Mouse (Mus musculus): ENCODE results near the gene Gtf2f1.

The Gtf2f1 gene

DNA sequence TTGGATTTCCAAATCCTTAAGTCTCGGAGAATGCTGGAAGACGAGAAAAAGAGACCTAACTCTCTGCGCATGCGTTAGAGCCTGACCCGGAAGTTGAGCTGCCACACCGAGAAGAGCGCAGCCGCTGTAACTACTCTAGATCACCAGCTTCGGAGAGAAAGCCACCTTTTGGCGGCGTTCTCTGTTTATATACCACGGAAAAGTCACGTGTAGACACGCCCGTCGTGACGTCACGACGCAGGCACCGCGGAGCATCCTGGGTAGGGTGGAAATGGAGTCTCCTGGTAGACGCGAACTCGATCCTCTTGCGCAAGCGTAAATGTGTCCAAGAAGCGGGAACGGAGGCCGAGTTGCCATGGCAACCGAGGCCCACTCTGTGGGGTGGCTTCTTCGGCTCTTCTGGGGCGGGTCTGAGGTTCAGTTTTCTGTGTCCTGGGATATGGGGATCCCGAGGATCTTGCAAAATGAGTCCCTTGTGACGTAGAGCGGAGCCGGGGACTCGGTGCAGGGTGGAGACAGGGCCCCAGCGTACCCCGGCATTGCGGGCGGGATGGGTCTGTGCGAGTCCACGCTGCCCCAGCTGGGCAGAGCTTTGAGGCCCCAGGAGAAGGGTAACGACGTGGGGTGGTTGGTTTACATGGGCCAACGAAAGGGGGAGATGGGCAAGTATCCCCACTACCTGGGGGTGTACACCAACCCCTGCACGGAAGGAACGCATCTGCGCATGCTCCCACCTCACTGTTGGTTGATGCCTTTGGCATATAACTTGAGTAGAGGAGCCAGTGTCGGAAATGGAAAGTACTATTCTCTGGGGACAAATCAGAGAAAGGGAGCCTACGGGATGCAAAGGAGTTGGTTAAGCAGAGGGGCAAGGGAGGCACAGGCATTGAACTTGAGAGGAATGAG, at the start of gene Gtf2f1, which contains the start of gene Gm17949:
Gene Gtf2f1 (minus strand): TSS at position 53 of the 906 bp plus-strand sequence.
Gene Gm17949 (plus strand): TSS at position 234 of the 906 bp plus-strand sequence.
- DNase-seq (ENCODE audit: low read depth, low spot score), result peak; percentile 100

DNA sequence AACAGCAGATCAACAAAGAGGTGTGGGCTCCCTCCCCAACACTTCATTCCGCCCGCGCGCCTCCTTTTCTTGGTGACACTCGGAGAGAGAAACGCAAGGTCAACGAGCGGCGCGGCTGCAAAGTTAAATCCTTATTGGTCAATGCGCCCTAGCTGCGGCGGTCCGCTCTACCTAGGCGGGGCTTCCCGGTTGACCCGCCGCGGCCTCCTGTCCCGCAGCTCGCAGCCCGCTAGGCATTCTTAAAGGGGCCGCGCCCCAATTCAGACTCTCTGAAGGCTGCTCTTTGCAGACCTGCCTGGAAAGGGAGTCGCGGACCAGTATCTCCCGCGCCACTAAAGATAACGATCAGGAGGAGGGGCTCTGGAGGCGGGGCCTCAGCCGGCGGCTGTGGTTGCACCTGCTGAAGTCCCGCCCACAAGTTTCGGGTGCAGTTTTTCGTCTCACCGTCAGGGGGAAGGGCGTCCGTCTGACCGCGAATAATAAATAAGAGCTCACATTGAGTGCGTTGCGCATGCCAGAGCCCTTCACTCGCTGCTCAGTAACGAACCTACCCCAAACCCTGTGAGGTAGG, 49.2 kb upstream of the Gtf2f1 start:
- DNase-seq (ENCODE audit: low read depth, low spot score), result peak; percentile 99

DNA sequence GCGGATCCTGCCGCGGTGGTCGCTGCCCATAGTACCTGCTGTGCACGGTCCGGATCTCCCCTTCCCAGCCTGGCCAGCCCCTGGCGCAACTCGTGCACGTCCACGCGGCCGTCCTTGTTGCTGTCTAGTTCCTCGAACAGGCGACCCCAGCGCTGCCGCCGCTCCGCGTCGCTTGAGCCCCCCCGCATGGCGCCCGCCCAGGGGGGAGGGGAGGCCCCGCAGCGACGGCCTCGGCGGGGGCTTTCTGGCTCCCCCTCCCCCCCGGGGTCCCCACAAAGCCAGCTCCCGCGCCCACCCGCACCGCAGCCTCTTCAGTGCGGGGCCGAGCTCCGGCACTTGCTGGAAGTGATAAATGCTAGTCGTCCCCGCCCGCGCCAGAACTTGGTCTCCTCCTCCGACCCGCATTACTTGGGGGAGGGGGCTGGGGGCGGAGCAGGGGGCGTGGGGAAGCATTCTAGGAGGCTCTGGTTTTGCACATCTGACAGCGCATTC, 48.4 kb upstream of the Gtf2f1 start, which contains the start of gene Slc25a23:
Gene Slc25a23 (minus strand): TSS at position 378 of the 492 bp plus-strand sequence.
- DNase-seq (ENCODE audit: low read depth, low spot score), result peak; percentile 87

DNA sequence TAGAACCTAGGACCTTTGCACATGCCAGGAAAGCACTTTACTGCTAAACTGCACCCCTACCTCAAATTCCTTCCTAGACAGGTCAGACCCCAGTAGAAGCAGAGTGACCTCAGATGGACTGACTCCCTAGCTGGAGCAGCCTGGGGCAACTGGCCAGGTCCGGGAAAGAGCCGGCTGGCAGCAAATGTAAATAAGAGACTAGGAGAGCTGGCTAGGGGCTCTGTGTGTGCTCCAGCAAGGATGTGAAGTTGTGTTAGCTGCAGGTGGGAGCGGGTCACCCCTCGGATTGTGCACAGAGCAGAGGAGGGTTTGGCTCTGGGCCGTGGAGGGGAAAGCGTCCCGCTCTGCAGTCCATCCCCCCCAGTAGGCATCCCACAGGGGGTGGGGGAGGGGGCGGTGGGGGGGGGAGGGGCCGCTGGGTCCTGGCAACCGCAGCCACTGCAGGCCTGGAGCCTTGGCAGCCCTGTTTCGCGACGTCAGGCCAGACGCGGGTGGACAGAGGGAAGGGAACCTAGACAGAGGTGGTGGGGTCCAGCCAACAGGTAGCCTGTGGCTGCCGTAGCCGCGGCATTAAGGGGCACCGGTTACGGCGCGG, 47.9 kb upstream of the Gtf2f1 start, which contains the start of gene Crb3:
Gene Crb3 (plus strand): TSS at position 215 of the 595 bp plus-strand sequence.
- no peak for DNase-seq (ENCODE audit: low read depth, low spot score)

DNA sequence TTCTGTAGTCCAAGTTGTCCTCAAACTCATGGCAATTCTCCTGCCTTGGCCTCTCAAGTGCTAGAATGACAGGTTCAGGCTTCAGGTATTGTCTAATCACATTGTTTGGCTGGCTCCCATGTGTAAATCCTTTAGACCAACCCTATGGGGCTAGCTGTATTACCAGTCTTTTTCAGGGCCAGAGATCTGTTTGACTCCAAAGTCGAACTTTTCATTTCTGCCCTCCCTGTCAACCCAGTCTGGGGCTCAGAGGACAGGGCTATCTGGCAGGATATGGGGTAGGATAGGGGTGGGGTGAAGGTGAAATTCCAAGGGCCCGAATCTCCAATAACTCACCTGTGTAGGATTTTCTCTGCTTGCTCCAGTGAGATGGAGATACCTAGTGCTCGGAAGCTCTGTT, 45.2 kb upstream of the Gtf2f1 start:
- DNase-seq (ENCODE audit: low read depth, low spot score), result no peak

DNA sequence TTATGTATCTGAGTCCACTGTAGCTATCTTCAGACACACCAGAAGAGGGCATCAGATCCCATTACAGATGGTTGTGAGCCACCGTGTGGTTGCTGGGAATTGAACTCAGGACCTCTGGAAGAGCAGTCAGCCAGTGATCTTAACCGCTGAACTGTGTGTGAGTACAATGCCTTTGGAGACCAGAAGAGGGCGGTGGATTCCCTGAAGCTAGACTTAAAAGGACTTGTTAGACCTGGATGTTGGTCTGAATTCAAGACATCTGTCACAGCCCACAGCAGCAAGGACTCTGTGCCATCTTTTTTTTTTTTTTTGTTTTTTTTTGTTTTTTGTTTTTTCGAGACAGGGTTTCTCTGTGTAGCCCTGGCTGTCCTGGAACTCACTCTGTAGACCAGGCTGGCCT, 40.6 kb upstream of the Gtf2f1 start:
- DNase-seq (ENCODE audit: low read depth, low spot score), result peak; percentile 64

DNA sequence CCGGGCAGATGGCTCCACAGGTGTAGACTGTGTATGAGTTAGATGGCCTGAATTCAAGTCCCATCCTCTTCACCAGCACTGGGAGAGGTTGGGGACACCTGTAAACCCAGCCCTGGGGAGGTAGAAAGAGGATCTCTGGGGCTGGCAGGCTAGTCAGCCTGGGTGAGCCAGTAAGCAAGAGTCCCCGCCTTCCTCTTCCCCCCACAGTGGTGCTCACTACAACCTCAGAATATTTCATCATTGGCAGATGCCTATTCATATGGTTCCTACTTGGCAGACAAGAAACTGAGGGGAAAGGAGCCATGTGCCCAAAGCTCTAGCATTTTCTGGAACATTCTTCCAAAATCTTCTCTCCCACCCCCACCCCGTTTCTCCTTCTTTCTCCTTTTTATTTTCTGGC, 37.7 kb upstream of the Gtf2f1 start:
- DNase-seq (ENCODE audit: low read depth, low spot score), result peak; percentile 89

DNA sequence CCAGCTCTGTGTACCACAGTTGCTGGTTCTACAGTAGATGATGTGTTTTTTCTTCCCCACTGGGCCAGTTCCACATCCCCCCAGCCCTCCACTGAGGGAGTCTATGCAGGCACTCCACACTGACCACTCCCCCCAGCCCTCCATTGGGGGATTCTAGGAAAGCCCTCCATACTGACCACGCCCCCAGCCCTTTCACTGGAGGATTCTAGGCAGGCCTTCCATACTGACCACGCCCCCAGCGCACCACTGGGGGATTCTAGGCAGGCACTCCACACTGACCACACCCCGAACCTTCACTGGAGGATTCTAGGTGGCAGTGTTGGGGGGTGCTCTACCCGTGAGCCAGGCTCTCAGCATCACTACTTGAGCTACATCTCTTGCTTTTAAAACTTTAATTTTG, 36.3 kb upstream of the Gtf2f1 start:
- peak; percentile 73 for DNase-seq (ENCODE audit: low read depth, low spot score)

DNA sequence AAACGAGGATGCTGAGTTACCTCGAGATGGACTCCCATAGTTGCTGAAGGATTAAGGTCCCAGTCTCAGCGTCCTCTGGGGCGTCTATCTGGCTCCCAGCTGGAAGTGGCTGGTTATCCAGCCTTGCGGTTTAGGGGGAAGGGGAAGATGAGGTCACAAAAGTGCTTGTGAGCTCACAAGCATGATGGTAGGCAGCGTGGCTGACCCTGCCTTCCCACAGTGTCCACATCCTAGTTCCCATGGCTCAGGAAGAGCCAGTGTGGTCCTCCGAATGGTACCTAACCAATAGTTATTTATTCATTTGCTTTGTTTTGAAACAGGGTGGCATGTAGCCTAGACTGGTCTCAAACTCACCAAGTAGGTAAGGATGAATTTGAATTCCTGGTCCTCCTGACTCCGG, 30.5 kb upstream of the Gtf2f1 start, which contains the start of gene Slc25a41:
Gene Slc25a41 (minus strand): TSS at position 101 of the 400 bp plus-strand sequence.
- DNase-seq (ENCODE audit: low read depth, low spot score), result no peak

DNA sequence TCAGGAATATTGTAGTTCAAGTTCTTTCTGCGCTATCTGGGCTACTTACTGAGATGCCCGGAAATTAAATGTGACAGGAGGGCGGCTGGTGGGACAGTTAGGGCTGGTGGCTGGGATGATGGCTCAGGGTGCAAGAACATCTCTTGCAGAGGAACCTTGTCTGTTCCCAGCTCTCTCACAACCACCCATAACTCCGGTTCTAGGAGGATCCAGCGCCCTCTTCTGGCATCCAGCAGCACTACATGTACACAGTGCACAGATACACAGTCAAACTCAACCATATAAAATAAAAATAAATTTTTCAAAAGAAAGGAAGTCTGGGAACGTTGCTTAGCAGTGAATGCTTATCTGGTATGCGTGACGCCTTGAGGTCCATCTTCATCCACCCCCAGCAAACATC, 27.9 kb upstream of the Gtf2f1 start:
- DNase-seq (ENCODE audit: low read depth, low spot score), result no peak

DNA sequence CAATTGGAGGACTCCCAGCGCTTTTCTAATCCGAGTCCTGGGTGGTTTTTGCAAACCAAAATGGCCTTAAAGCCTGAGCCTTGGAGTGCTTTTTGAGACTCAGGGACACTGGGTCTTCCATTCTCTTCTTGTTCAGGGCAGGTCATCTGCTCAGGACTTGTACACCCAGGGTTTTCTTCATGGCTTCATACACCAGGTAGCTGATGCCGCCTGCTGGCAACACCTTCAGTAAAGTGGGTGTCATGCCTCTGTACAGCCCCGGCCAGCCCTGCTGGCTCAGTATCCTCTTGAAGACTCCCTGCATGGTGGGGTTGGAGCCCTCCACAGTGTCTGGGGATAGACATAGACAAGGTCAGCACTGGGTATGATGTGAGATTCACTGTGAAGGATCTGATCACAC, 21.8 kb upstream of the Gtf2f1 start:
- DNase-seq (ENCODE audit: low read depth, low spot score), result peak; percentile 62

DNA sequence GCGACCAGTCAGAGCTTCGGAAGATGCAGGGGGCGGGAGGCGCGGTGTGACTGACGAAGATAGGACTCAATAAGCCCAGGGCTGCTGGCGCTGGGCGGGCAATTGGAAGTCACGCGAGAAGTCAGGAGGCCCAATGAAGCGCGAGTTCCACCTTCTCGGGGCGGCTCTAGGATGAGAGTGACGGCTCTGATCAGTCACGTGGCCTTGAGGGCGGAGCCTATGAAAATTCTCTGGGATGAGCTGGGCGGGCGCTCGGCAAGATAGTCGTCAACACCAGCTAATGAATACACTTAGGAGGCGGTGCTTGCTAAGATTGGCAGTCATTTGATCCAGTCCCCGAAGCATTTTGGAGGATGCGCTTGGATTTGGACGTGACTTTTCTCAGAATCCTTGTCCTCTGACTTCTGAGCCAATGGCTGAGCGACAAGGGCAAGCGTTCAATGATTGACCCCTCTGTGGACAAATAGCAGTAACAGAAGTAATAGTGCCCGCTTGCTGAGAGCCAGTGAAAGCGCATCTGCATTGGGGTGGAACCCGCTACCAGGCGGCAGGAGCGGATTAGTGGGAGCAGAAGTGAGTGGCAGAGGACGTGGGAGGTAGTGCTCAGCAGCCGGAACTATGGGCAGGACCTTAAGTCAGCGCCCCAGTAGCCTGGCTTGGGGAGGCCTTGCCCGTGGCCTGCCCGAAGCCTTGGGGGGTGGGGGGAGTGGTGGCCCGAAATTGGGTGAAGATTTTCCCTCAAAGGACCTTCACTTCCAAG, 20.8 kb upstream of the Gtf2f1 start:
- DNase-seq (ENCODE audit: low read depth, low spot score), result peak; percentile 100

DNA sequence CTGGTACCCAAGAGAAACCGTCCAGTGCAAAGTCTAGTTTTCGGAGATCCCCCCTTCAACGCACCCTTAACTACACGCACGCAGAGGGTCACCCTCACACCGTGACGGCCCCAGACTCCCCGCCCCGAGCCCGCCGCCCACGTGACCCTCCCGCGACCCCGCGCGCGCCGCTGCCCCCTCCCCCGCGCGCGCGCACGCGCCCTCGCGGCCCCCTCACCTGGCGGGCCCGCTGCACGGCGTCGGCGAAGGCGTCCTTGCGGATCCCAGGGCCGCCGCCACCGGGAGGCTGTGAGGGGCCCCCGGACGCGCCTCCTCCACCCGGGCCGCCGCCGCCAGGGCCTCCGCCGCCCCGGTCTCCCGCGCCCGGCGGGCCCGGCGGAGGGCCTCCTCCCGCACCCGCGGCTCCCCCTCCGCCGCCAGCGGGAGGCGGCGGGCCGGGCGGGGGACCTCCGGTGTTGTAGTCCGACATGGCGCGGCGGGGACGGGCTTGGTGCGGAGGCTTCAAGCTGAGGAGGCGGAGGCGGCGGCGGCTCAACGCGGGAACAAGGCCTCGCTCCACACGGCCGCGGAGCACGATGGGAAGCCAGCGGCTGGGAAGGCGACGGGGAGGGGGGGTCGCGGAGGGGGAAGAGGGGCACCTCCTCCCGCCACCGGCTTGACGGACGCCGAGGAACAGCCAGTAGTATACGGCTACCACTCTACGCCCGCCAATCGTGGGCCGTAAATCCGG, 20.0 kb upstream of the Gtf2f1 start, which contains the start of gene Khsrp:
Gene Khsrp (minus strand): TSS at position 592 of the 730 bp plus-strand sequence.
- peak; percentile 51 for DNase-seq (ENCODE audit: low read depth, low spot score)

DNA sequence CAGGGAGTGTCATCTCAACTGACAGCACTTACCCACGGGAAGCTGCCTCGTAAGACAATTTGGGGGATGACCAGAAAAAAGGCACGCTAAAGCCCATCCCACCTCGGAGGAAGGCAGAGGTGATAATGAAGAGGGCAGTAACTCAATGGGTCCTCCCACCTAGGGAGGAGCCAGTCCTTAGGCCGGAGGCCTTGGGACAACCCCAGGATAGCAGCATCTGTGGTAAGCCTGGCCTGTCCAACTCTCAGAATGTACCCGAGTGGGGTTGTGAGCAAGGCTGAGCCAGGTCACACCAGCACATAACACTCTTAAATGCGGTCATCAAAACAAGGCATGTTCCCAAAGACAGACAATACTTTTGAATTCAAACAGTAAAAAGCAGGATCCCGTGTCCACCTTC, 18.6 kb upstream of the Gtf2f1 start:
- DNase-seq (ENCODE audit: low read depth, low spot score), result no peak

DNA sequence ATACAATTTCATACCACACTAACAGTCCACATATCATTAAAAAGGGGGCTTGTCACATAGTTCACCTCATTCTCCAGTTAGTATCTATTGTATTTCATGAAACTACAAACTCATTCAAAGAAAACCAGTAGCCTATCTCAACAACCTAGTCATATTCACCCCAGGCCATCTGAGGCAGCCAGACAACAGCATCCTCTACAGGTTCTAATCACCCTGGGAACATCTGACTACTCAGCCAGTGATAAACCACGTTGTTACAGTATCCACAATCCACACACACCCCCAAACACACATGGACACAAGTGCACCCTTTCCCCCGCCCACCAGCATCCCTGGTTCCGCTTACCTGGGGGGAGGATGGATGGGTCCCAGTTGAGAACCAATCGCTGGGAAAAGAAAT, 16.4 kb upstream of the Gtf2f1 start:
- no peak for DNase-seq (ENCODE audit: low read depth, low spot score)

DNA sequence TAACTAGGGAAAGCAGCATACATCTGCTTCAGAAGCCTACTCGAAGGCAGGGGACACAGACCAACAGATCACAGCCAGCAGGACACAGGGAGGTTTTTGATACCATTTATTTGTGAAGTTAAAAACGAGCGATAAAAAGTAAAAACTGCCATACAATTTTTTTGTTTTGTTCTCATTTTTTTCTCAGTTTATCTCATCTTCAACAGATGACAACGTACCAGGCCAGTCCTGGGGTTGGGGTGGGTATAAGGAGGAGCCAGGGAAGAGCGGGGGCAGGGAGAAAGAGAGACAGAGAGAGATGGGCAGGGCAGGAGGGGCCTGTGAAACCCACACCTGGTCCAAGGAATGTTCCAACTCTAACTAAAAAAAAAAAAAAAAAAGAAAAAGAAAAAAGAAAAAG, 9.9 kb upstream of the Gtf2f1 start:
- DNase-seq (ENCODE audit: low read depth, low spot score), result no peak

DNA sequence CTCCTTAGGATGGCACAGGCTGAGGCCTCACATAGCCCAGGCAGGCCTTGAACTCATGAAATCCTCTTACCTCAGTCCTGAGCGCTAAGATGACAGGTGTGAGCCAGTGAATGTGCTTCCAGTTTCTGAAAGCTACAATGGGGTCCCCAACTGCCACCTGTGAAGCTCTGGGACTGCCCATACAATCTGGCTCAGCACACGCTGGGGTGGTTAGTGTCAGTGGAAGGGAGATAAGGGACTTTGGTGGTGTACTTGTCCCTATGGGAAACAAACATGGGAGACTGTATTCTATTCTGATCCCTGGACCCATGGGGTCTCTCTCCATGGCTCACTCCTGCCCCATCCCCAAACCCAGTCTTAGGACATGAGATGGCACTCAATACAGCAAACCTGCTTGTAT, 8.6 kb upstream of the Gtf2f1 start:
- no peak for DNase-seq (ENCODE audit: low read depth, low spot score)

DNA sequence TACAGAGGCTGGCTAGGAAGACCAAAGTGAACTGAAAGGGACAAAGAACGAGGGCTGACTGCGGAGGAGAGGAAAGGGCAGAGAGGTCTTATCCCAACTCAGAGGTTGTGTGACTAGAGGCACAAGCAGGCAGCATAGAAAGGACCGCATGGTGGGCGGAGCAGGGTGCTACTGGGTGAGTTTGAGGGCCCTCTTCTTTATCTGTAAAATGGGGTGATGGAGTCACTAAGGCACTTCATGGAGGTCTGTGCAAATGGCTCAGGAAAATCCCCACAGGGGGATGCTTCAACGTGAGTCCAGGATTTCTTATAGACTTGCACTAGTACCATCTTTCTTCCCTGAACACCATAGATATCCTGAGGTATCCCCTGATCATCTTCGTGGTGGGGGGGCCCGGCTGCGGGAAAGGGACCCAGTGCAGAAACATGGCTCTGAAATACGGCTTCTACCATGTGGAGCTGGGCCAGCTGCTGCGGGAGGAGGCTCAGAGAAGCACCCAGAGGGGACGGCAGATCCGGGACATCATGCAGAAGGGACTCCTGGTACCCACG, 1.2 kb upstream of the Gtf2f1 start:
- DNase-seq (ENCODE audit: low read depth, low spot score), result no peak

DNA sequence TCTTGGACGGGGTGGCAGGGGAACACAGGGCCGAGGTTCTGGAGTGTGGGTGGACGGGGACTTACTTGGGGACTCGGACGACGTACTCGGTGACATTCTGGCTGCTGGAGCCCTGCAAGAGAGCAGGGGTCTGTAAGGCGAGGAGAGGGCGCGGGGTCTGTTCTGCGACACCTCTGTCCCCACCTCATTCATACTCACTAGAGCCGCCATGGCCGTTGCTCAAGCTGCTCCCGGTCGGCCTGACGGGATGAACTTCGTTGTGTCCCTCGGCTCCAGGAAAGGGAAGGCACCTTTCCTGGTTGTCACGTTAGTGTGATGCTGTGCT, 215 bp downstream of the Gtf2f1 start:
- DNase-seq (ENCODE audit: low read depth, low spot score), result no peak

DNA sequence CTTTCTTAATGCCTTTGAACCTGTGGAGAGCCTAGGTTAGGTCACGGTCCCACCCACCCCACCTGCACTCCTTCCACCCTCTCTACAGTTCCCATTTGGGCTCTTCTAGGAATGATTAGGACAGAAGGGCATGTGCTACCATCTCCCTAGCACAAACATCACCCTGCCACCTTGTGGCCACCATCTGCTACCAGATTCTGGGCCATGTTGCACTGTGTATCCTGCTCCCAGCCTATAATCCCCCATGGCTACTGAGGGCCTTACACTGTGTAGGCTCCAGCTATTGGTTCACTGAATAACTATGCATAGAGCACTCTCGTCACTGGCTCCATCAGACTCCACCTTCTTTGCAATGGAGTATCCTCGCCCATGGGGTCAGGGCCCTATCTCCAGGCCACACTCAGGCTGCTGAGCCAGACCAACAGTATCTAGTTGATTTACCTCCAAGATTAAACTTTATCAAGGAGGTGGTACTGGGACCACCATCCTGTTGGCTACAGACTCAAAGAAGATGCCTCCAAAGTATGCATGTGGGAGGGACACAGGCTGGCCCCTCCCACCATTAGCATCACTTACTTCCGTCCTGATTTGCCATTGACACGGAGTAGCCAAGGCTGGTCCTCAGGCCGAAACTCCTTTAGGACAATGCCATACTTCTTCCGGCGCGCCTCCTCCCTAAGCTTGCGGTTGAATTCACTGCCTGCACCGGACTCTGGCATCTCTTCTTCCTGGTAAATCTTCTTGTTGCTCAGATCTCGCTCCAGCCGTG, 3.8 kb downstream of the Gtf2f1 start:
- no peak for DNase-seq (ENCODE audit: low read depth, low spot score)

Data from A20 (cell line).